Mouse (Mus musculus): Measurements from ENCODE around the gene Tbx3.

- TF ChIP-seq POLR2A (IDR thresholded peaks at IDR 0.05; ENCODE audit: extremely low read depth, insufficient read depth, low read length), result no peak
- TF ChIP-seq CTCF (IDR thresholded peaks at IDR 0.05; ENCODE audit: low read depth, low read length), result no peak
These were observed 8.1 kb upstream of the Tbx3 start for GRCm38 (mm10) chr5:119662326-119662725.

Measured in liver, adult 2 months (tissue).